Mouse (Mus musculus) left cerebral cortex, adult 18-20 months (tissue): ENCODE data around the gene Srarp. TPM values are rescaled to one million over a fixed set of nuclear protein-coding genes. Genes with fewer than 3 reads are reported as not detected.

Experiments
- DNase-seq, 2 experiments: peaks; one replicate each; pipeline ENCODE4 v3.0.0; 2021 to 2022; ENCODE audit warnings: low spot score in 2 of 2, mixed read lengths in 1 of 2
- long read RNA-seq, 2 experiments: library from polyadenylated mRNA; stranded (forward); transcript quantifications; one replicate each; pipeline ENCODE4 v2.0.0; 2021
- total RNA-seq, 2 experiments: library from RNA; stranded (reverse); gene quantifications; 2 replicates each; pipeline ENCODE4 v1.2.3; 2021

Srarp gene
- total RNA-seq = 1 to 10 TPM; 2.3 to 4.9 TPM
- long read RNA-seq, experiment 1, partial matches to known transcripts = 0 of 1 reads
- long read RNA-seq, experiment 1, other reads (novel, unspliced or antisense) = 0 of 1 reads
- long read RNA-seq, experiment 2 = 0 reads

DNA sequence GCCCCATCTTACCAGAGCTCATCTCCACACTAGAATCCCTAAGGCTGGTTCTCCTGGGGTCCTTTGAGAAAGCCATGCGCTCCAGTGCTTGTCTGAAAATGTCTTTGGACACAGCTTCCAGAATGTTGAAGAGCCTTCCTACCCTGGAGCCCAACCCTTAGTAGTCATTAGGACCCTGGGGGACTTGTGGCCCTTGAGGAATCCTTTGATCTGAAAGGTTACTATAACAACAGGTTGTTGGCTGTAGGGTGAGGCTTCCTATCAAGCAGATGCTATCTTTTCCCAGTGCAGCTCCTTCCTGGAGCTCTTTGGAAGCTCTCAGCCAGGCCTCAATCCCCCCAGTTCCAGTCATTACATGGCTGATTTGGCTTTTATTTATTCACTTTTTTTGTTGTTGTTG, at the start of gene Srarp:
TSS of gene Srarp (minus strand) at position 132 of the 400 bp plus-strand sequence.
- DNase-seq = no peak

DNA sequence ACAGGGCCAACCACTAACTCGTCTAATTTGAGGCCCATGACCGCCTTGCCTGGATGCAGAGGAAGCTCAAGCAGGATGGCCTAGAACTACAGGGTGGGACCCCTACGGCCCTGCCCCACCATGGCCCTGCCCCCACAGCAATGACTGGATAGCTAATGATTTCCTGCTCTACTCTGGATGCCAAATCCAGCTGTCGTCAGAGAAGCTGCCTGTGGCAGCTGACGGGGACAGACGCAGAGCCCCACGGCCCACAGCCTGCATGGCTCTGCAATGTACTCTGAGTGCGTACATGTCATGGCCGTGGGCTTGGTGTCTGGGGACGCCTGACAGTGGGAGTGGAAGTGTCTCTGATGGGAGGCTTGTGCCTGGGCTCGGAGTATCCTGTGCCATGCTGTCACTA, 48.2 kb upstream of the Srarp start:
- no peak for DNase-seq

DNA sequence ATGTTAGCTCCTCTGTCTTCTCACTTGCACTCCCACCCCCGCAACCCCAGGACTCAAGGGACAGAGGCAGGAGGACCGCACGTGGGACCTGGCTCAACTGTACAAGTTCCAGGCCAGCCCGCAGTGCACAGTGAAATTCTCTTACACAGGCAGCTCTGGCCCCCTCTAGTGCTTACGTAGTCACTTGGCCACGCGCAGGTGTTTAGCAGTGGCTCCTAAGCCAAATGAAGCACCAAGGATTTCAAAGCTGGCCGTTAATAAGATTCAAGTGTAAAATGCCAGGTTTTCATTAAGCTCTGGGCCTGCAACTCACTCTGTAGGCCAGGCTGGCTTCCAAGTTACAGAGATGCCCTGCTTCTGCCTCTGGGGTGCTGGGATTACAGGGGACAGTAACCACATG, 43.5 kb upstream of the Srarp start:
- DNase-seq = no peak

DNA sequence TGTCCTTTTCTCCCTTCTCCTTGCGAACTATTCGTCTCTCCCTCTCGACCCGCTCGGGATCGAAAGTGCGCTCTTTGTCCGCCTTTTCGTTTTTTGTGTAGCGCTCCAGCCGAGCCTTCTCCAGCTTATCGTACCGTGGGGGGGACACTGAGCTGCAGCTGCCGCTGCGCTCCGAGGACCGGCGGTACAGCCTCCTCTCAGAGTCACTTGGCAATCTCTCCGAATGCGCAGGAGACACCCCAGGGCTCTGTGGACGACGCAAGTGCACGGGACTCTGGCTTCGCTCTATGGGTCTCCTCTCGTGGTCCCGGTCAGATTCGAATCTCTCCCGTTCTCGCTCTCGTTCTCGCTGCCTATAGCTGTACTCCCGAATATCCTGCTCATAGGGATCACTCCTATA, 42.9 kb upstream of the Srarp start:
- DNase-seq = no peak

DNA sequence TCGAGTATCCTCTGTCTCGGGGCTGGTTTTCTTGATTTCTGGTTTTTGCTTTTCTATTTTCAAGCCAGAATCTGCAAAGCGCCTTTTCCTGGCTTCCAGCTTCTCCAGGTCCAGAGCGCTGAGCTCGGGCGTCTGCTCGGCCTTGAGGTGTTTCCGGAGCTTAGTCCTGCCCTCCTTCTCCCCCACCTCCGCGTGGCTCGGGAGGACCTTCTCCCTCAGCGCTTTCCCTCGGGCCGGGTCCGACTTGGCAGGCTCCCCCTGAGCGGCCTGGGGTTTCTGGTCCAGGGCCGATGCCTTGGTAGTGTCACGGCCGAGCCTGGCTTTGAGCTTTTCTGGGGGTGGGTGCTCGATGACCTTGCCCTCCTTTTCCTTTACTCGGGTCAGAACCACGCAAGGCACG, 42.3 kb upstream of the Srarp start:
- DNase-seq = no peak

DNA sequence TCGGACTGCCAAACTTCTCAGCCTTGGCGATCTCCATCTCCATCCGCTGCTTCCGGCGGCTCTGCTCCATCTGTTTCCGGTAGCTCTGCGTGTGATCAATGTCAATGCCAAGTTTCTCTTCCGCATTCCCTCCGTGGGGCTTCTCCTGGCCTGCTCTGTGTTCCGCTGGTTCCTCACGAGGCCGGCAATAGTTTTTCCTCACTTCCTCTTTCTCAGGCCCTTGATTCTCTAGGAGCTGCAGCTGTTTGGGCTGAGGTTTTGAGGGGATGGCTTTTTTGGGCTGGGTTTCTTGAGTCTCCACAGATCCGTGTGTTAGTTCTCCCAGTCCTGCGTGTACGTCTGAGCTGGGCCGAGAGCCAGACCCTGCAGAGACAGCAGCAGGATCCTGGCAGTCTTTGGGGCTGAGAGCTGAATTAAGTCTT, 41.8 kb upstream of the Srarp start:
- peak; percentile 68 to 80 for DNase-seq

DNA sequence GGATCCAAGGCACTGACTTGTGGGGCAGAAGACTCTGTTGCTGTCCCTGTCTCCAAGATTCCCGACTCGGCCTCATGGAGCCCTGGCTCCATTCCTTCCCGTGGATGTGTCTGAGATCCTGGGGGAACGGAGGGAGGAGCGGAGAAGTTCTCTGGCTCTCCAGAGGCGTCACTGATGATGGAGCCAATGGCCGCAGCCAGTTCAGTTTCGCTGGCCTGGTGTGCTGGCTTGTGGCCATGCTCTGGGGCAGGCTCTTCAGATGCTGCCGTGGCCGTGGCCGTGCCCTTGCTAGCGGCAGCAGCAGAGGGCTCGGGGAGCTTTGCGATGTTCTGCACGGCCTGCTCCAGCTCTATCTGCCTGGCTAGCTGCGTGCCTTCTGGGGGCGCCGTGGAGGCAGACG, 38.5 kb upstream of the Srarp start:
- DNase-seq = no peak

DNA sequence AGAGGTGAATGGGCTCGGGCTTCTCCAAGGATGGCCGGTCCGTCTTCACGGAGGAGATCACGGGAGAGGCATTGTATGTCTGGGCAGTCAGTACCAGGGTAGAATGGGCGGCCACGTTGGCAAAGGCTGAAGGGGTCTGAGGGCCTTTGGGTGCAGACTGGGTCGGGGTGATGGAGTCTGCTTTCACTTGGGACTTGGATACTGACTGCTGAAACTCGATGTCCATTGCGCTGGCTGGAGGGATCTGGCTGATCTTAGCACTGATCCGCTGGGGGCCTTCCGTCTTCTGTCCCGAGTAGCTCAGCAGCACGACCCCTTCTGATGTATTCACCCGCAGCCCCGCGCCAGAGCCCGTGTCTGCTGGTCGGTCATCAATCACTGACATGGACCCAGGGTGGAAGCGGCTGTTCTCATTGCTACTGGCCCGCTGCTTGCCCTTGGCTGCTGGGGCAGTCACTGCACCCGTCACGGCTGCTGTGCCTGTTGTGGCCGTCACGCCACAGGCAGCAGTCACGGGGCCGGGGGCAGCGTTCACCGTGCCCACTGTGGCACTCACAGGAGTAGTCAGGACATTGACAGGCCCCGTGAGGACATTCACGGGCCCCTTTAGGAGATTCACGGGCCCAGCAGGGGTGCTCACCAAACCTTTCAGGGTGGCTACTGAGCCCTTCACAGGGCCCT, 36.9 kb upstream of the Srarp start:
- DNase-seq = no peak

DNA sequence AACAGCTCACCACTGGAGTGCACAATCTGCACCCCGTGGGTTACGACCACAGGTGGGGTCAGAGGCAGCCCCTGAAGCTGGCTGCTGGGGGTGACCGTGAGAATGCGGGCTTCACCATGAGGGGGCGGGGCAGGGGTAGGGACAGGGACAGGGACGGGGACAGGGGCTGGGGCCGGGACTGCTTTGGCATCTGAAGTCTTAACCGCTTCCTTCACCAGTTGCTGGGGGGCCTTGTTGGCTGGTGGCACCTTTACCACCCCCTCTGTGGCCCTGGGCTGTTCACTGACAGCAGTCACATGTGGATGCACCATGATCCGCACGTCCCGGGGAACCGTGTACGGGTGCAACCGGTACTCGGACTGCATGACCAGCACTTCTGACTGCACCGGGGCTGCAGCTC, 35.6 kb upstream of the Srarp start:
- DNase-seq = no peak

DNA sequence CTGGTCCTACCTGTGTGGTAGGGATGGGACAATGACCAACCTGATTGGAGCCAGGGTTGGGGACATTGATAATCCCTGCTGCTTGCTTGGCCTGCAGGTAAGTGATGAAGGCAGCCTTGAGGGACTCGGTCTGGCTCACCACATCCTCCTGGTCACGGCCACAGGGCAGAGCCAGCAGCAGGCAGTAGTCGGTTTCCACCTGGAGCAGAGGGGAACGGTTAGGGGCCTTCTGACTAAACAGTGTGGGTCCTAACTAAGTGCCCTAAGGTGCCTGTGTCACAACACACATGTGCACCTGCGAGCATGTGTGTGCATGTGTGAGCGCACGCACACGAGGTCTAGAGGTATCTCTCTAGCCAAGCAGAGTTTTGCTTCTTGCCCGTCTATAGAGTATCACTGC, 33.4 kb upstream of the Srarp start:
- DNase-seq = no peak

DNA sequence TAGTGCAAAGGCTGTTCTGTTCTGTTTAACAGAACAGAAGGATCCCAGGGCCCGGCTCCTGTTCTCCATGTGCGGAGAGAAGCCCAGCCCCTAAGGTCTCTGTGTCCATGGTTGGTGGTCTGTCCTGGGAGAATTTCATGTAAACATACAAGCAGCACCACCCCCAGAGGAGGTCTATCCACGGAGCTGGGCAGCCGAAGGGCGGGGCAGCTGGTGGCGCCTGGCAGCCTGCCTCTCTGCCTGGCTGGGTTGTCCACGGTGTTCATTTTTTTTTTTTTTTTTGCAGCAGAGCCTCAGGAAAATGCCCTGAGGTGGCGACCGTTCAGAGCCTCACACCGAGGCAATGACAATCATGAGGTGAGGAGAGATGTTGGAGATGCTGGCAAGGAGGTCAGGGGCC, 32.7 kb upstream of the Srarp start:
- no peak for DNase-seq

DNA sequence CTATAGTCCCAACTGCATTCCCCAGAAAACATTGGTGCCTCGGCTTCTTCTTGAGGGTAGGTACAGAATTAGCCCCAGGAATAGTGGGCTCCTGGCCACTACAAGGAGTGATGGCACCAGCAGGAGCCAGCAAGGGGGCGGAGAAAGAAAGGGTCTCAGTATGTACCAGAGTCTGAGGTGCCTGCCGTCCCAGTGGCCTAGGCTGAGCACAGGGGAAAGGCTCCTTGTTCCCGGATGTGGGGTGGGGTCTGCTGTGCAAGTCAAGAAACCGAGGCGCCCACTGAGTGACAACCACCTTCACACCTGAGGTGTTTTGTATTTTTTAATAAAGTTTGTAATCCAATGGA, 31.6 kb upstream of the Srarp start:
- no peak for DNase-seq

DNA sequence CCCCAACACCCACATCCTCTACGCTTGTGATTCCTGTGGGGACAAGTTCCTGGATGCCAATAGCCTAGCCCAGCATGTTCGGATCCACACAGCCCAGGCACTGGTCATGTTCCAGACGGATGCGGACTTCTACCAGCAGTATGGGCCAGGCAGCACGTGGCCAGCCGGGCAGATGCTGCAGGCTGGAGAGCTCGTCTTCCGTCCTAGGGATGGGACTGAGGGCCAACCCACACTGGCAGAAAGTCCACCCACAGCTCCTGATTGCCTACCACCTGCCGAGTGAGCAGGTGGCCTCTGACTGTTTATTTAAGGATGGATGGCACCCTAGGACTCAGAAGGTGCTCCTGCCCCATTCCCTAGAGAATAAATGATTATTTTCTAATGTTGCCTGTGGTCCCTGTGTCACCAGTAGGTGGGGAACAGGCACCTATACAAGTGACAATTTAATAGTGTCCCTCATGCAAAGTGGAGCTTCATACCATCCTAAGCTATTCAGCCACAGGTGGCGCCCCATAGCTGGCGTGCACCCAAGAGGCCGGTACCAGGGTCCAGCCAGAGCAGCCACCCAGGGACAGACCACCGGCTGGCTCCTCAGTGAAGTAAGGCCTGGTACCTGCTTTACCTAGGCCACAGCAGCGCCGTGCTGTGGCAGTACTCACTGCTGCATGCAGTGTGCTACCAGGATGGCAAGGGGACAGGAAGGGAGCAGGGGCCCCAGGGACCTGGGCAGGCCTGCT, 31.1 kb upstream of the Srarp start:
- DNase-seq = no peak

DNA sequence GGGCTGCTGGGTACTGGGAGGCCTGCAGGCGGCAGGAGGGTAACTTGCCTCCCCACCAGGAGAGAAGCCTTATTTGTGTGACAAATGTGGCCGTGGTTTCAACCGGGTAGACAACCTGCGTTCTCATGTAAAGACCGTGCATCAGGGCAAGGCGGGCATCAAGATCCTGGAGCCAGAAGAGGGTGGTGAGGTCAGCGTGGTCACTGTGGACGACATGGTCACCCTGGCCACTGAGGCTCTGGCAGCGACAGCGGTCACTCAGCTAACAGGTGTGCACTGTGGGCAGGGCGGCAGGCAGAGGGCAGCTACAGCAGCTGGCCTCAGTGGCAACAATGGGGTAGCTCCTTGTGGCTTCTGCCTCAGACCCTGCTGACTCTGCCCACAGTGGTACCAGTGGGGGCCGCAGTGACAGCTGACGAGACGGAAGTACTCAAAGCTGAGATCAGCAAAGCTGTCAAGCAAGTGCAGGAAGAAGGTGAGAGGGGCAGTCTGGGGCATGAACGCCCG, 30.4 kb upstream of the Srarp start:
- DNase-seq = no peak

DNA sequence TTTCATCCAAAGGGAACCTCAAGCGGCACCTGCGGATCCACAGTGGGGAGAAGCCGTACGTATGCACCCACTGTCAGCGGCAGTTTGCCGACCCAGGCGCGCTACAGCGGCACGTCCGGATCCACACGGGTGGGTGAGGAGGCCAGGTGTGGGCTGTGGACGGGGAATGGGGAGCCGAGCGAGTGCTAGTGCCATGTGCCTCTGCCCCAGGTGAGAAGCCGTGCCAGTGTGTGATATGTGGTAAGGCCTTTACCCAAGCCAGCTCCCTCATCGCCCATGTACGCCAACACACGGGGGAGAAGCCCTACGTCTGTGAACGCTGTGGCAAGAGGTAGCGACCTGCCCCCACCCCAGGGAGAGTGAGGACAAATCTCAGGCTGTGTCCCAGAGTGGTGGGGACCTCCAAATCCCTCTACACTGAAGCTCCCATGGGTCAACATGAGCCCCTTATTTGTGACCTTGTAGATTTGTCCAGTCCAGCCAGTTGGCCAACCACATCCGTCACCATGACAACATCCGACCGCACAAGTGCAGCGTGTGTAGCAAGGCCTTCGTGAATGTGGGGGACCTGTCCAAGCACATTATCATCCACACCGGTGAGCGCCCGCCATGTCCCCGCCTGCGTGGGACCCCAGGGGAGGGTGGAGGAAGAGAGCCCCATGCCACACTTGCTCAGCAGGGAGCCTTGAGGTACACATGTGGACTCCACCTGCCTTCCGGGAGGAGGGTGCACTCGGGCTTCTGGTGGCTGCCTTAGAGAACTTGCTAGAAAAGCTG, 29.8 kb upstream of the Srarp start:
- no peak for DNase-seq

DNA sequence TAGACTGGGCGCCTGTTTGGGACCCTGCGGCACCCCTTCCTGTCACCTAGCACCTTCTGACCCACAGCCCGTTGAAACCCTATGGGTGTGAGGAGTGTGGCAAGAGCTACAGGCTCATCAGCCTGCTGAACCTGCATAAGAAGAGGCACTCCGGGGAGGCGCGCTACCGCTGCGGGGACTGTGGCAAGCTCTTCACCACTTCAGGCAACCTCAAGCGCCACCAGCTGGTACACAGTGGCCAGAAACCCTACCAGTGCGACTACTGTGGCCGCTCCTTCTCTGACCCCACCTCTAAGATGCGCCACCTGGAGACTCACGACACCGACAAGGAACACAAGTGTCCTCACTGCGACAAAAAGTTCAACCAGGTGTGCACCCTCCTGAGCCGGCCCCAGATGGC, 28.8 kb upstream of the Srarp start:
- no peak for DNase-seq

DNA sequence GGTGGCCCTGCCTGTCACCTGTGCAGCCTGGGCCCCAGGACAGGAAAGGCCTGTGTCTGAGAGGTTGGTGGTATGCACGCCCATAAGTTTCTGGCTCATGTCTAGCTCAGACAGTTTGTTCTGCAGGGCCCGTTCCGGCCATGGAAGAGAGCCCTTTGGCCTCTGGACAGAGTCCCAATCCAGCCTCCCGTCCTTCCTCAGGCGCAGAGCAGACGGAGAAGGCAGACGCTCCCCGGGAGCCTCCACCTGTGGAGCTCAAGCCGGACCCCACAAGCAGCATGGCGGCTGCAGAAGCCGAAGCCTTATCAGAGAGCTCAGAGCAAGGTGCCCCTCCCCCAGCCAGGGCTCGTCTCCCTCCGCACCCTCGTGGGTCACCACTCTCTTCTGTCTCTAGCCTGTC, 27.6 kb upstream of the Srarp start:
- DNase-seq = no peak

DNA sequence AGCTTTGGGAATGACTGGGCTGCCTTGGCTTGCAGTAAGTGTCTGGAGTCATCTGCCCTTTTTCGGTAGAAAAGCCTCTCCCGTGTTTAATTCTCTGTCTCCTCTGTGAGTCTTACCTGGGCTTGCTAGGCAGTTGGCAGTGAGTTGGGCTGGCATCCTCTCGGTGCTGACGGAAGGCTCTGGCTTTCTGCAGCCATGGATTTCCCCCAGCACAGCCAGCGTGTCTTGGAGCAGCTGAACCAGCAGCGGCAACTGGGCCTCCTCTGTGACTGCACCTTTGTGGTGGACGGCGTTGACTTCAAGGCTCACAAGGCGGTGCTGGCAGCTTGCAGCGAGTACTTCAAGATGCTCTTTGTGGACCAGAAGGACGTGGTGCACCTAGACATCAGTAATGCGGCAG, 25.7 kb upstream of the Srarp start:
- no peak for DNase-seq

DNA sequence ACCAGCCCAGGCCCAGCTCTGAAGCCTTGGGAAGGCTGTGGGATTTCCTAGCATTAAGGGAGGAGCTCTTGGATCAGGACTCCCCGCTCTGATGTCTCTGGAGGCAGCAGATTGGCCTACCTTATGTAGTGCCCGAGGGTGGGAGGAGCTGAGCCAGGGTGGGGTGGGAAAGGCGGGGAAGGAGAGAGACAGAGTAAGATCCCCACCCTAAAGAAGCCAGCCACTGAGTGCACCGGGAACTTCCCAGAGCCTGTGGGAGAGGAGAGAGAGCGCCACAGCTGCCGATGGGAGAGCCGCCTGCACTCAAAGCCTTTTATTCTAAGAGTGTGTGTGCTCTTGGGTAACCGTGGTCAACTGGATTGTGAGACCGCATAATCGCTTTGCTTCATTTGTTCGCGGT, 25.2 kb upstream of the Srarp start:
- DNase-seq = no peak

DNA sequence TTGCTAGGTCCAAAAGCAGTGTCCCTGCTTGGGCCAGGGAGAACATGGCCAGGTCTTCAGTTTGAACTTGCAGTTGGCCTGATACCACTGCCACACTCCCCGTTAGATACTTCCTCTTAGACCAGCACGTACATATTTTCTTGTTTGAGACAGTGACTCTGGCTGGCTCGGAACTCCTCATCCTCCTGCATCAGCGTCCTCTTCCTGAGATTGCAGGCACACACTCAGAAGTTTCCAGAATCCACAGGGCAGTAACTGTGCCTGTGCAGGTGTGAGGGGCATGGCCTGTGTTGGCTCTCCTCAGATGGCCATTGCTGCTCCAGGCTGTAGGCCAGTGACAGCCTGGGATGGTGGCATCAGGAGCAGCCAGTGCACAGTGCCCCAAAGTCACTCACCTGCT, 24.6 kb upstream of the Srarp start:
- DNase-seq = no peak

DNA sequence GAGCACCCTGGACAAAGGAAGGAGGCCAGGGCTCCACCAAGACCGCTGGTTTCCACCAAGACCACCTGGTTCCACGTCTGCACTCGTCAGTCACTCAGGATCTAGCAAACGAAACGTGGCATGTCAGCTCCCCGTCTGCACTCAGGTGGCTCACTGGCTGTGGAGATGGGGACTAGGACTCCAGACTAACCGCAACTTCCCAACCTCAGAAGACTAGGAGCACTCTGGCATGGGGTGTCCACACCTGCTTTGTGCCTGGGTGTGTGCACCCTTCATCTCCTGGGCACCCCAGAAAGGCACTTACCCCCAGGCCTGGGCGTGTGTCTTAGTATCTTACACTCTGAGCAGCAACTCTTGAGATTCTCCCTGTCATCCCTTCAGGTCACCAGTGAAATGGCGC, 23.9 kb upstream of the Srarp start:
- DNase-seq = no peak

DNA sequence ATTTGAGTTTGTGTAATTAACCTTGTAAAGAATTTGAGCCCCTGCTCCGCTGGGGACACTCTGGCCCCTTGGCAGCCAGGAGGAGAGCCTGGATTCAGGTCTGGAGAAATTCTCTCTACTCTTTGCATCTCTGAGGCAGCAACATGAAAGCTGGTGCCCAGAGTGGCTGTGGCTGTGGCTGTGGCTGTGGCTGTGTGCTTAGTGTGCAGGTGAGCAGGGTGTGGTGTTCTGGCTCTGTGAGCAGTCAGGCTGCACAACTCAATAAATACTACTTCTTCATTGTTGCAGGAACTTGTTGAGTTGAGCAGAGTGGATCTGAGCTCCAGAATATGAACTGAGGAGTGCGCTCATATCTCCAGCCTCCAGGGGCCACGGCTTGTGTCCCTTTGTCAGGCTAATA, 23.0 kb upstream of the Srarp start:
- no peak for DNase-seq
